Mouse (Mus musculus) intestine, postnatal 0 days (tissue): ENCODE measurements around the gene Zic2. TPM values are rescaled to one million over a fixed set of nuclear protein-coding genes. Genes with fewer than 3 reads are reported as not detected.
A peak's percentile ranks its signal among the peaks of the same experiment; 100 is the strongest.

Experiments used
- ATAC-seq: fragments of 200-750 bp; cut with Nextera tagmentation; 2 replicates; pipeline ENCODE4 v1.8.0; 2017; ENCODE audit warnings: mild to moderate bottlenecking, moderate TSS enrichment, moderate library complexity
- H3K27ac ChIP-seq: fragments of 300-500 bp; sonication (generic); 2 replicates; pipeline ENCODE4 v1.5.1; 2014; ENCODE audit warnings: mild to moderate bottlenecking, low read depth, low read length, moderate library complexity
- H3K27me3 ChIP-seq: fragments of 300-500 bp; sonication (generic); replicated peaks from 2 replicates; pipeline ENCODE4 v1.6.1; 2014; ENCODE audit warnings: low read length, mixed read lengths; ENCODE audit not compliant: control insufficient read depth, insufficient read depth
- H3K36me3 ChIP-seq: fragments of 300-500 bp; sonication (generic); 2 replicates; pipeline ENCODE4 v1.6.1; 2014; ENCODE audit warnings: mild to moderate bottlenecking, moderate library complexity; ENCODE audit not compliant: control insufficient read depth, insufficient read depth
- H3K4me1 ChIP-seq: fragments of 300-500 bp; sonication (generic); replicated peaks from 2 replicates; pipeline ENCODE4 v1.6.1; 2014; ENCODE audit warnings: antibody characterized with exemption, low read length, mixed read lengths; ENCODE audit not compliant: control insufficient read depth, insufficient read depth
- H3K4me2 ChIP-seq: fragments of 300-500 bp; sonication (generic); replicated peaks from 2 replicates; pipeline ENCODE4 v1.6.1; 2014; ENCODE audit warnings: low read depth, mild to moderate bottlenecking, moderate library complexity
- H3K4me3 ChIP-seq: fragments of 300-500 bp; sonication (generic); 2 replicates; pipeline ENCODE4 v1.5.1; 2014; ENCODE audit warnings: low read depth, low read length
- H3K9ac ChIP-seq: fragments of 300-500 bp; sonication (generic); 2 replicates; pipeline ENCODE4 v1.6.1; 2014; ENCODE audit warnings: mild to moderate bottlenecking, low read depth, low read length
- H3K9me3 ChIP-seq: fragments of 300-500 bp; sonication (generic); 2 replicates; pipeline ENCODE4 v1.6.1; 2016; ENCODE audit warnings: mixed run types; ENCODE audit not compliant: control insufficient read depth
- CTCF ChIP-seq: sonication (generic); IDR thresholded peaks from 2 replicates; pipeline ENCODE4 v1.5.1; 2016; ENCODE audit warnings: low read depth, mild to moderate bottlenecking, control low read depth, antibody characterized with exemption, moderate library complexity
- WGBS: fragments of 180-500 bp; shearing (Covaris S2); extraction: QIAGEN DNeasy Blood & Tissue Kit; methylation state at CpG from one replicate; pipeline ENCODE4 v1.1.7; 2014; 5-methylcytosine and 5-hydroxymethylcytosine counted together
- polyA plus RNA-seq: library from polyadenylated mRNA; unstranded; fragments of >200 nt; fragmentation: Nextera tagmentation; extraction: Ambion mirVana; gene quantifications from 2 replicates; pipeline ENCODE4 v1.2.1, GENCODE M21; 2015

Zic2 gene
- polyA plus RNA-seq, 1 experiment from 2014 or later = not detected

DNA sequence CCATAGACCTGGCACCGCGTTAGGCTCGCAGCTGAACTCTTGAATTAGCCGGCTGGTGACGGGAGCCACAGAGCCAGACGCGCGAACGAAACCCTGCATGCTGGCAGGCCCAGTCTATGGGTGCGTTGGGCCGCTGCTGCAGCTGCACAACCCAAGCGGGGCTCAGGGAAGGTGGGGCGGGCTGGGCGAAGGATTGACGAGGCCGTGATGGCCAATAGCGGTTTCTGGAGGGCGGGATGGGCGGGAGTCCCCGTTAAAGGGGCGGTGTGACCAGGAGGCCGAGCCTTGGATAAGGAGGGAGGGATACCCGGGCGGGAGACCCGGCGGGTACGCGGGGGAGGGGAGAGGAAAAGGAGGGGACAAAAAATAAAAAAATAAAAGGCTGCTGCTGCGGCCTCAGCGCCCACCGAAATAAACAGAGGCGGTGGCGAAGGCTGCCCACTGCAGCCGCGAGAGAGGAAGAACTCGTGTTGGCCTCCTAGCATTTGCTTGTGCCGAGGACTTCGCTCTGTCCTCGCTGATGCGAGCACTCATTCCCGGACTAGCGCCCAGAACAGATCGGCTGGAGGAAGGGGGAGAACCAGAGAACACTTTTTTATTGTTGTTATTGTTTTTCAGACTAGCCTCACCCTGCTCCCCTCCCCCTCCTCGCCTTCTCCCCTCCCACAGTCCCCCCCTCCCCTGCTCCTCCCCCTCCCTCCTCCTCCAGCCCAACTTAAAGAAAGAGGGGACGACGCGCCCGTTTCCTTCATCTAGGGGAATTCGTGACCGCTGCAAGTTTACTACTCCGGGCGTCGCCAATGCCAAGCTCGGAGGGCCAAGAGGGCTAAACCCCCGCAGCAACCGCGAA, 969 bp upstream of the Zic2 start:
- Histone ChIP-seq H3K9ac (no peak overlapping the region), H3K27ac (no peak overlapping the region), H3K4me1 (no peaks in the 10 kb centered on the region), H3K27me3 (peaks cover 99% of the 10 kb centered on the region), H3K4me2 (peak overlapping the region; percentile 66), H3K36me3 (no peaks in the 10 kb centered on the region), H3K9me3 (no peaks in the 10 kb centered on the region), H3K4me3 (peak overlapping the region; percentile 43)
- WGBS = under 1% methylated on average over 55 of the region's 57 CpGs
- TF ChIP-seq CTCF = no peak
- ATAC-seq = no peak

DNA sequence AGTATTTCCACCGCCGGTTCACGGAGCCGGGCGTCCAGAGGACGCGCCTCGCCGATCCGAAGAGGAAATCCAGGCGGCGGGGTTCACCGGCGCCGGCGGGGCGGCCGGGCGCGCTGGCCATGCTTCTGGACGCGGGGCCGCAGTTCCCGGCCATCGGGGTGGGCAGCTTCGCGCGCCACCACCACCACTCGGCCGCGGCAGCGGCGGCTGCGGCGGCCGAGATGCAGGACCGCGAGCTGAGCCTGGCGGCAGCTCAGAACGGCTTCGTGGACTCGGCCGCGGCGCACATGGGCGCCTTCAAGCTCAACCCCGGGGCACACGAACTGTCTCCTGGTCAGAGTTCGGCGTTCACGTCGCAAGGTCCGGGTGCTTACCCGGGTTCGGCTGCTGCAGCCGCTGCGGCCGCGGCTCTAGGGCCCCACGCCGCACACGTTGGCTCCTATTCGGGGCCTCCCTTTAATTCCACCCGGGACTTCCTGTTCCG, 364 bp downstream of the Zic2 start:
- Histone ChIP-seq H3K9ac (no peak overlapping the region), H3K27ac (no peak overlapping the region), H3K36me3 (no peaks in the 10 kb centered on the region), H3K4me1 (no peaks in the 10 kb centered on the region), H3K27me3 (peaks cover 99% of the 10 kb centered on the region), H3K9me3 (no peaks in the 10 kb centered on the region), H3K4me2 (peak overlapping the region; percentile 66), H3K4me3 (peak overlapping the region; percentile 43)
- no peak for ATAC-seq
- no peak for TF ChIP-seq CTCF
- under 1% methylated on average over 57 of the region's 65 CpGs for WGBS

DNA sequence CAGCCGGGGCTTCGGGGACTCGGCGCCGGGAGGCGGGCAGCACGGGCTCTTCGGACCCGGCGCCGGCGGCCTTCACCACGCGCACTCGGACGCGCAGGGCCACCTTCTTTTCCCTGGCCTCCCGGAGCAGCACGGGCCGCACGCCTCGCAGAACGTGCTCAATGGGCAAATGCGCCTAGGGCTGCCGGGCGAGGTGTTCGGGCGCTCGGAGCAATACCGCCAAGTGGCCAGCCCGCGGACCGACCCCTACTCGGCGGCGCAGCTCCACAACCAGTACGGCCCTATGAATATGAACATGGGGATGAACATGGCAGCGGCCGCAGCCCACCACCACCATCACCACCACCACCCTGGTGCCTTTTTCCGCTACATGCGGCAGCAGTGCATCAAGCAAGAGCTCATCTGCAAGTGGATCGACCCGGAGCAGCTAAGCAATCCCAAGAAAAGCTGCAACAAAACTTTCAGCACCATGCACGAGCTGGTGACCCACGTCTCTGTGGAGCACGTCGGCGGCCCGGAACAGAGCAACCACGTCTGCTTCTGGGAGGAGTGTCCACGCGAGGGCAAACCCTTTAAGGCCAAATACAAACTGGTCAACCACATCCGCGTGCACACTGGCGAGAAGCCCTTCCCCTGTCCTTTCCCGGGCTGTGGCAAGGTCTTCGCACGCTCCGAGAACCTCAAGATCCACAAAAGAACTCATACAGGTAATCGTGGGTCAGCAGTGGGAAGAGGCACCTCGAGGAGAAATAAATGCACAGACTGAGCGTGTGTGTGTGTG, 996 bp downstream of the Zic2 start:
- TF ChIP-seq CTCF = no peak
- H3K4me2 ChIP-seq = peak overlapping the region; percentile 66
- H3K27ac ChIP-seq = no peak overlapping the region
- H3K27me3 ChIP-seq = peaks cover 99% of the 10 kb centered on the region
- no peak for ATAC-seq
- H3K4me3 ChIP-seq = peak overlapping the region; percentile 43
- WGBS = under 1% methylated on average over 62 of the region's 62 CpGs
- H3K36me3 ChIP-seq = no peaks in the 10 kb centered on the region
- H3K9ac ChIP-seq = no peak overlapping the region
- H3K9me3 ChIP-seq = no peaks in the 10 kb centered on the region
- H3K4me1 ChIP-seq = no peaks in the 10 kb centered on the region

DNA sequence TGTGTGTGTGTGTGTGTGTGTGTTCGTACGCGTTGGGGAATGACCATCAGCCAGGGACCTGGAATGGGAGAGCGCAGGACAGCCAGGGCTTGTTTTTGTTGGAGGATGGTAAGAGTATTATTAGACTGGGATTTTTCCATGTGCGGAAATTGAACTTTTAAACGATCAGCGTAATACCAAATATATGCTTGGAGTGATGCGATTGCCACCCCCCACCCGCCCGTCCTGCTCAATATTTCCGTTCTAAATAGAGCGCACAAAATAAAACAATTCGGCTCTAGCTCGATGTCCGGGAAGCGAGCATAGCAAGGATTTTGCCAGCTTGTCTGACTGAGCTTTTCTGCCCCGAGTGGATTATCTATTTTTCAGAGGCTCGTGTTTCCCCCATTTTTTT, 1.6 kb downstream of the Zic2 start:
- Histone ChIP-seq H3K4me2 (no peak overlapping the region), H3K36me3 (no peaks in the 10 kb centered on the region), H3K4me3 (no peak overlapping the region), H3K27ac (no peak overlapping the region), H3K9ac (no peak overlapping the region), H3K9me3 (no peaks in the 10 kb centered on the region), H3K27me3 (peaks cover 97% of the 10 kb centered on the region), H3K4me1 (no peaks in the 10 kb centered on the region)
- ATAC-seq = no peak
- no peak for TF ChIP-seq CTCF
- WGBS = 1% methylated on average over 18 of the region's 18 CpGs

DNA sequence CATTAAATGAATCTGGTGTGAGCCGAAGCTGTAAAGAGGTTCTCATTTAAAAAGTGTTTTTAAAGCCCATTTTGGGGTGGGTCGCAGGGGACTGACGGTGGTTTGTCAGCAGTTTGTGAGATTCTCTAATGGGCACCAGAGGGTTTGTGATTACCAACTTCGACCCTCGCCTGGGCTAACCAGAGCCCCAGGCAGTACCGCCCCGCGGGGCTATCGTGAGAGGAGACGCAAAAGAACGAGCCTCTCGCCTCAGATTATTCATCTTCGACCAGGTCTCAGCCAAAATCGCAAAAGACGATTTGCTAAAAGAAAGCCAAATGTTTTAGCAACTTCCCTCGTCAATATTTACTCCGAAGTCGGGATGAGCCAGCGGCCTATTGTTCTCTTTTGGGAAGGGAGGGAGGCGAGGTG, 2.0 kb downstream of the Zic2 start:
- Histone ChIP-seq H3K9me3 (no peaks in the 10 kb centered on the region), H3K4me3 (no peak overlapping the region), H3K27me3 (peaks cover 98% of the 10 kb centered on the region), H3K4me2 (no peak overlapping the region), H3K9ac (no peak overlapping the region), H3K36me3 (no peaks in the 10 kb centered on the region), H3K27ac (no peak overlapping the region), H3K4me1 (no peaks in the 10 kb centered on the region)
- 4% methylated on average over 20 of the region's 20 CpGs for WGBS
- no peak for TF ChIP-seq CTCF
- ATAC-seq = no peak

DNA sequence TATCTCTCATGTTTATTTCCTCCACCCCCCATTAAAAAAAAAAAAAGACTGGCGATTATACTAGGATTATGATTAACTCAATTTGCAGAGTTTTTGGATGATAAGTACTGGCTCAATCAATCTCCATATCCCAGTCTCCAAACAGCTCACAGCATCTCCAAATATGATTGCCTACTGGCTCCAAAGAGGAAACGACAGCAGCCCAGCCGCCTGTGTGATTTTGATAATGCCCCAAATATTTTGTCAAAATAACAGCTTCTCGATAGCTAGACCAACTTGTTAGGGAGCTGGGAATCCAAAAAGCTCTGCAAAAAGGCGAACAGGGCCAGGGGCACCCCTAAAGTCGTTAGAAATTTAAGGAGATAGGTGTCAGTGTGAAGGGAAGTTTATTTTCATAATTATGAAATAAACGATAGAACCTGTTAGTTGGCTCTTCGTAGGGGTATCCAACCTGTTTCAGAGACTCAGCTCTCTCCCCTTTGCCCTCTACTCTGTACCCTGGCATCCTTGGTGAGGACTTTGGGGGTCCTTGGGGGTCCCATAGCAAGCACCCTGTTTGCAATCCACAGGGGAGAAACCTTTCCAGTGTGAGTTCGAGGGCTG, 2.8 kb downstream of the Zic2 start:
- no peak overlapping the region for H3K9ac ChIP-seq

More for the DNA sequence above, 2.8 kb downstream of the Zic2 start:
- Histone ChIP-seq H3K36me3 (no peaks in the 10 kb centered on the region), H3K27me3 (peaks cover 98% of the 10 kb centered on the region), H3K9me3 (no peaks in the 10 kb centered on the region), H3K27ac (no peak overlapping the region), H3K4me3 (peak overlapping the region; percentile 16), H3K4me2 (no peak overlapping the region), H3K4me1 (no peaks in the 10 kb centered on the region)
- no peak for ATAC-seq
- TF ChIP-seq CTCF = no peak
- WGBS = 3% methylated on average over 9 of the region's 9 CpGs
